Mouse (Mus musculus) naive thymus-derived CD4-positive, alpha-beta T cell, adult 5 months (primary cell): ENCODE data around the gene Hoxb2. TPM values are rescaled to one million over a fixed set of nuclear protein-coding genes. Genes with fewer than 3 reads are reported as not detected.

ENCODE experiments used
- polyA plus RNA-seq: library from polyadenylated mRNA; unstranded; fragments of 100-300 nt; shearing (Covaris generic); gene quantifications from one replicate; pipeline ENCODE4 v1.2.1, GENCODE M21; 2017

The Hoxb2 gene
- not detected for polyA plus RNA-seq

GRCm38 (mm10) chr11:96350341-96350624 is at the start of gene Hoxb2:
TSS of gene Hoxb2 (plus strand) at chr11:96350525.

GRCm38 (mm10) chr11:96303151-96304099 is 46.9 kb upstream of the Hoxb2 start, which contains the start of gene Hoxb5:
TSS of gene Hoxb5 (plus strand) at chr11:96303336.

DNA sequence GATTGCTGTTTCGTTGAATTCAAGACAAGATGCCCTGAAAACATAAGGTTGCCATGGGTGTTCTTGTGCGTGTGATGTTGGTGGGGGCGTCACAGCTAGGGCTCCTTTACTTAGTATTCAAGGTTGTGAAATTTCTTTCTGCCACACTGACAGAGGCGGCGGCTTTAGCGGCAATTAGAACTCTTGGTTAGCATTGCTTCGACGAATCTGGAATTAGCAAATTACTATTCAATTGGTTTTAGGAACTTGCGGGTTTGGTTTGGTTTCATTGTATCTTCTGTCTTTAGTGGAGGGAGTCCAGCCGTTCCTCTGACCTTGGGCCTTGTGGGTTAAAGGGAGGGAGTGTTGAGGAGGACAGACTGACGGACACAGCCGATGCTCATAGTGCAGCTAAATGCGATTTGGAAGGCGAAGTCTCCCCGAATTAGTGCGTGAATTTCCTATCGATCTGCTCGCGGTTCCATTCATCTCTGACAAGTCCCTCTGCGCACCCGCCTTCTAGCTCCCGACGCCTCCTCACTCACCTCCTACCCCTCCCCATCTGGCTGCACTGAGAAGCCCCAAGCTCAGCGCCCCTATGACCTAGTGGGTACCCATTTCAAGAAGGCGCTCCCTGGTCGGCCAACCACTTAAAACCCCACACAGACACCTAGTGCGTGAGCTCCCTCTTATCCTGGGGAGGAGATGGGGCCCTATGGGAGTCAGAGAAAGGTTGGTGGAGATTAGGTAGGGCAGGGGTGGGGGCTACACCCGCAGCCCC is 32.5 kb upstream of the Hoxb2 start, which contains the start of gene Hoxb4:
Hoxb4 (plus strand) TSS at position 660 of the 760 bp plus-strand sequence.

GRCm38 (mm10) chr11:96323154-96323553 is 27.2 kb upstream of the Hoxb2 start, which contains the start of gene Hoxb3:
TSS of gene Hoxb3 (plus strand) at chr11:96323326.

GRCm38 (mm10) chr11:96365441-96366091 is 15.2 kb downstream of the Hoxb2 start, which contains the start of gene Hoxb1:
TSS of gene Hoxb1 (plus strand) at chr11:96365752.

Other genes starting within 250 kb of the Hoxb2 start
- not detected for gene Calcoco2, start 238.6 kb upstream of the Hoxb2 start, polyA plus RNA-seq
- gene Ttll6, start 216.7 kb upstream of the Hoxb2 start, polyA plus RNA-seq, result not detected
- gene Hoxb13, start 156.2 kb upstream of the Hoxb2 start, polyA plus RNA-seq, result not detected
- not detected for gene Hoxb9, start 79.1 kb upstream of the Hoxb2 start, polyA plus RNA-seq
- not detected for gene Hoxb8, start 68.6 kb upstream of the Hoxb2 start, polyA plus RNA-seq
- not detected for gene Hoxb7, start 63.9 kb upstream of the Hoxb2 start, polyA plus RNA-seq
- gene Hoxb6, start 58.0 kb upstream of the Hoxb2 start, polyA plus RNA-seq, result not detected
- gene Hoxb5, start 47.2 kb upstream of the Hoxb2 start, polyA plus RNA-seq, result not detected
- gene Hoxb4, start 32.3 kb upstream of the Hoxb2 start, polyA plus RNA-seq, result 0.22 TPM
- gene Hoxb3, start 27.2 kb upstream of the Hoxb2 start, polyA plus RNA-seq, result not detected
- gene Hoxb1, start 15.2 kb downstream of the Hoxb2 start, polyA plus RNA-seq, result not detected
- gene Skap1, start 114.1 kb downstream of the Hoxb2 start, polyA plus RNA-seq, result 742 TPM